Mouse (Mus musculus) embryonic facial prominence, embryonic 13.5 days (tissue): ENCODE measurements around the gene St3gal5. TPM values are rescaled to one million over a fixed set of nuclear protein-coding genes. Genes with fewer than 3 reads are reported as not detected.
"Not testable (repeated sequence)": the region's sequence is repeated elsewhere in the genome, so short reads cannot be mapped to it uniquely, and the experiment has no call there.

ENCODE experiments used
- ATAC-seq: fragments of 200-750 bp; cut with Nextera tagmentation; 2 replicates; pipeline ENCODE4 v1.8.0; 2017; ENCODE audit warnings: low read depth; ENCODE audit not compliant: insufficient number of reproducible peaks, insufficient read depth, low FRiP score, low TSS enrichment
- H3K27ac ChIP-seq: fragments of 300-500 bp; sonication (generic); 2 replicates; pipeline ENCODE4 v1.5.1; 2015; ENCODE audit warnings: moderate library complexity, mild to moderate bottlenecking, inconsistent platforms
- H3K27me3 ChIP-seq: fragments of 300-500 bp; sonication (generic); 2 replicates; pipeline ENCODE4 v1.6.1; 2015; ENCODE audit warnings: mild to moderate bottlenecking, inconsistent platforms
- H3K36me3 ChIP-seq: fragments of 300-500 bp; sonication (generic); 2 replicates; pipeline ENCODE4 v1.6.1; 2015; ENCODE audit warnings: mild to moderate bottlenecking, inconsistent platforms
- H3K4me1 ChIP-seq: fragments of 300-500 bp; sonication (generic); 2 replicates; pipeline ENCODE4 v1.6.1; 2015; ENCODE audit warnings: inconsistent platforms
- H3K4me2 ChIP-seq: fragments of 300-500 bp; sonication (generic); 2 replicates; pipeline ENCODE4 v1.6.1; 2015; ENCODE audit warnings: moderate library complexity, mild to moderate bottlenecking, inconsistent platforms
- H3K4me3 ChIP-seq: fragments of 300-500 bp; sonication (generic); 2 replicates; pipeline ENCODE4 v1.5.1; 2015; ENCODE audit warnings: mild to moderate bottlenecking, inconsistent platforms
- H3K9ac ChIP-seq: fragments of 300-500 bp; sonication (generic); 2 replicates; pipeline ENCODE4 v1.6.1; 2015; ENCODE audit warnings: mild to moderate bottlenecking, inconsistent platforms
- H3K9me3 ChIP-seq: fragments of 300-500 bp; sonication (generic); 2 replicates; pipeline ENCODE4 v1.6.1; 2016; ENCODE audit warnings: inconsistent platforms
- WGBS: fragments of 180-500 bp; shearing (Covaris S2); methylation state at CpG from one replicate; pipeline ENCODE4 v1.1.7; 2015; ENCODE audit warnings: mixed read lengths; 5-methylcytosine and 5-hydroxymethylcytosine counted together
- polyA plus RNA-seq: library from polyadenylated mRNA; unstranded; fragments of >200 nt; fragmentation: Nextera tagmentation; extraction: Ambion mirVana; gene quantifications from 2 replicates; pipeline ENCODE4 v1.2.1, GENCODE M21; 2015

The St3gal5 gene
- polyA plus RNA-seq = 18.5 and 22.8 TPM in 2 replicates

DNA sequence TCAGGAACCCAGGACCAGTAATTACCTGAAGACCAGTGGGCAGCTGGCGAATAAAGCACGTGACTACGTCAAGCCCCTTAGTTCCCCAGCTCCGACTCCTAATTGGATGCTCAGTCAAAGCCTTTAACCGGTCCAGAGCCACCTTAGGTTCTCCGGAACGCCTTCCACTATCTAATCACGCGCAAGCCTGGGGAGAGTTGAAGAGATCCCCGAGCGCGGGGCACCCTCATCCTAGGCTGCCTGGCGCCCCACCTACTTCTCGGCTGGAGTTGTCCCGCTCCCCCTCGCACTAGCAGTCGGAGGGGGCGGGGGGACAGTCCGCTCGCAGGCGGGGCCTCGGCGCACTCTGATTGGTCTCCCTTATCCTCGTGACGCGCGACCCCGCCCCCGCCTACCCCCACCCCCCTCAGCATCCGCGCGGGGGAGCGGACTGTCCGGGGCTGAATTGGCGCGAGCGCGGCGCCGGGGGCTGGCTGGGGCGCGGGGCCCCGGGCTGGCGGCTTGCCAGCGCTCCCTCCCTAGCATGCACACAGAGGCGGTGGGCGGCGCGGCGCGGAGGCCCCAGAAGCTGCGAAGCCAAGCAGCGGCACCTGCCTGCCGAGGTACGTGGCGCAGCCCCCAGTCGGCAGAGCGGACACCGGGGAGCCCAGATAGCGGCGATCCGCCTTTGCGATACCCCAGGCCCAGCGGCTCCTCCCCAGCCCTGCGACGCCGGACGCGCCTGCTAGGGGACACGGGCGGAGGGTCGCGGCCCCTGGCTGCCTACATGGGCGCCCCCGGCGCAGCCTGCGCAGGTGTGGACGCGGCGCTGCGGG is at the start of gene St3gal5:
TSS of gene St3gal5 (plus strand) at position 412 of the 815 bp plus-strand sequence.
- no peaks in the 10 kb centered on the region for H3K9me3 ChIP-seq
- ATAC-seq = peak; percentile 97
- peak within 1 kb of the TSS; percentile 82 for H3K27ac ChIP-seq
- H3K27me3 ChIP-seq = no peaks in the 10 kb centered on the region
- under 1% methylated on average over 81 of the region's 81 CpGs for whole genome bisulfite sequencing
- peaks cover 39% of the 10 kb centered on the region for H3K4me1 ChIP-seq
- peak within 1 kb of the TSS; percentile 99 for H3K4me2 ChIP-seq
- H3K36me3 ChIP-seq = no peaks in the 10 kb centered on the region
- peak within 1 kb of the TSS; percentile 75 for H3K4me3 ChIP-seq
- H3K9ac ChIP-seq = peak within 1 kb of the TSS; percentile 84

DNA sequence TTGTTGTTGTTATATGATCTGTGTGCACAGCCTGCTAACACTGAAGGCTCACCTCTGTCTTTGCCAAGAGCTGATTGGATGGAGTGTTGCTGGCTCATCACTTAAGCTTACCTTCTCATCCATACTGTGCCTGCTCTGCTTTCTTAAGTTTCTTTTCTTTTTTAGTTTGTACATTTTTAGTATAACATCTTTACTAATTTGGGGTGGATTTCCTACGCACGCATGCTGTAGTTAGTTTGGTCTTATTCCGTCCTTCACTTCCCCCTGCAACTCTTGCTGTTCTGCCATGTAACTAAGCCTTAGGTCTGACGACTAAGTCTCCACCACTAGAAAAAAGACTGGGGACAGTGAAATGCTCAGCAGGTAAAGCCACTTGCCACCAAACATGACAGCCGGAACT is 48.7 kb upstream of the St3gal5 start:
- Histone ChIP-seq H3K4me3 (no peak overlapping the region), H3K36me3 (no peaks in the 10 kb centered on the region), H3K9me3 (no peaks in the 10 kb centered on the region), H3K27ac (no peak overlapping the region), H3K4me1 (peaks cover 7% of the 10 kb centered on the region; the same call in 1 of the 2 replicates), H3K4me2 (no peak overlapping the region), H3K9ac (no peak overlapping the region), H3K27me3 (no peaks in the 10 kb centered on the region)
- no peak for ATAC-seq
- WGBS = 87% methylated on average over 5 of the region's 5 CpGs

DNA sequence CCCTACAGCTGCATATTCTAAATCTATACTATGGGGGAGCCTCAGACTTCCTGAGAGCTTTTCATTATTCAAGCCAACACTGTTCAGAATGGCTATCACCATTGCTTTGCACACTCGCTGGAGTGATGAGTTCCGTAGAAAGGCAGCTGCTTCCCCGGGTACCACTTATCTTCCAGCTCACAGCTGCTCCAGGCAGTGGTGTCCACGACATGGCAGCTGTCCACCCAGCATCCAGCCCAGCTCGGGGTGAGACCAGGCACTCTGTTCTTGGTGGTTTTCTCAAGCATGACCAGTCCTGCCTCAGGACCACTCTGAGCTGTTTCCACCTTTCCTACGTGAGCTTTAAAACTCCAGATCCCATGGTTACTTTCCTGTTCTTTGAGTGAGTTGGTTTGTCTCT is 47.5 kb upstream of the St3gal5 start:
- 79% methylated on average over 6 of the region's 6 CpGs for WGBS
- Histone ChIP-seq H3K27me3 (no peaks in the 10 kb centered on the region), H3K9me3 (no peaks in the 10 kb centered on the region), H3K4me1 (peaks cover 7% of the 10 kb centered on the region; the same call in 1 of the 2 replicates), H3K9ac (no peak overlapping the region), H3K27ac (no peak overlapping the region), H3K36me3 (no peaks in the 10 kb centered on the region), H3K4me3 (no peak overlapping the region), H3K4me2 (no peak overlapping the region)
- no peak for ATAC-seq

GRCm38 (mm10) chr6:72050827-72051226 is 46.6 kb upstream of the St3gal5 start:
- H3K36me3 ChIP-seq = no peaks in the 10 kb centered on the region
- 74% methylated on average over 7 of the region's 7 CpGs for WGBS
- no peak overlapping the region for H3K9ac ChIP-seq
- no peaks in the 10 kb centered on the region for H3K9me3 ChIP-seq
- no peaks in the 10 kb centered on the region for H3K27me3 ChIP-seq
- ATAC-seq = no peak
- H3K27ac ChIP-seq = no peak overlapping the region
- H3K4me1 ChIP-seq = peaks cover 7% of the 10 kb centered on the region; the same call in 1 of the 2 replicates
- no peak overlapping the region for H3K4me2 ChIP-seq
- H3K4me3 ChIP-seq = no peak overlapping the region

DNA sequence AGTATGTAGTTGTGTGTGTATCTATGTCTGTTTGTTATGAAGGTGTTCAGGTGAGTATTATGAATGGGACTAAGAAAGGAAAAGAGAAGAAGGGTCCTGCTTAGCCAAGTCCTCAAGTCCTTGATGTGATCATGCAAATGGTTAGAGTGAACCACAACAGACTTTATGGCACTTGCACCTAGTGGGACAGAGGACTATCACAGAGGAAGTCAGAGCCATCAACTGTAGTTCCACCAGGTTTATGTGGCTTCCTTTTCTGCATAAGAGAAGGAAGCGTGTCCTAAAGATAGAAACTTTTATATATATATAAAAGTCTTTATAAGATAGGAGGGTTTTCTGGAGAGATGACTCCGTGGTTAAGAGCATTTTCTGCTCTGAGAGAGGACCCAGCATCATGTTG is 46.1 kb upstream of the St3gal5 start:
- Histone ChIP-seq H3K27me3 (no peaks in the 10 kb centered on the region), H3K4me3 (no peak overlapping the region), H3K4me2 (no peak overlapping the region), H3K27ac (no peak overlapping the region), H3K4me1 (peaks cover 7% of the 10 kb centered on the region; the same call in 1 of the 2 replicates), H3K9ac (no peak overlapping the region), H3K36me3 (no peaks in the 10 kb centered on the region), H3K9me3 (no peaks in the 10 kb centered on the region)
- ATAC-seq = no peak
- WGBS = 81% methylated on average over 2 of the region's 2 CpGs

- ATAC-seq = no peak
- 26% methylated on average over 6 of the region's 6 CpGs for WGBS
- no peaks in the 10 kb centered on the region for H3K36me3 ChIP-seq
- H3K4me1 ChIP-seq = peaks cover 7% of the 10 kb centered on the region; the same call in 1 of the 2 replicates
- no peaks in the 10 kb centered on the region for H3K9me3 ChIP-seq
- H3K4me2 ChIP-seq = no peak overlapping the region
- no peak overlapping the region for H3K9ac ChIP-seq
- no peaks in the 10 kb centered on the region for H3K27me3 ChIP-seq
- no peak overlapping the region for H3K4me3 ChIP-seq
- H3K27ac ChIP-seq = no peak overlapping the region
Measured at GRCm38 (mm10) chr6:72051757-72052156, 45.6 kb upstream of the St3gal5 start.

DNA sequence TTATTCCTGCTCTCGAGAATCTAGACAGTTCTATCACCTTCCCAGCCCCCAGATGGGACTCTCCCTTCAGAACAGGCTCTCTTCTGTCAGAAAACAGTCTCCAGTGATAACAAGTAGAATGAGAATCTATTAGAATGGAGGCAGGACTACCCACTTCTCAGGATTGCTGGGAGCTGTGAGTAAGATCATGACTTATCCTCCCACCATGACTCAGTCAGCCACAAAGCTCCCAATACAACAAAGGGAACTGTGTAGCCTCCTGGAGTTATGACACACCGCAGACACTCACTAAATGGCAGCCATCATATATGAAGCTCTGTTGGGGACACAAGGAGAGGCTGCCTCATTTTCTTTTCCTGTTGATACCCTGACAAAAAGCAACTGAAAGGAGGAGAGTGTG is 40.8 kb upstream of the St3gal5 start:
- no peaks in the 10 kb centered on the region for H3K9me3 ChIP-seq
- 83% methylated on average over 2 of the region's 2 CpGs for WGBS
- H3K27me3 ChIP-seq = no peaks in the 10 kb centered on the region
- no peak overlapping the region for H3K4me2 ChIP-seq
- H3K4me3 ChIP-seq = no peak overlapping the region
- no peak for ATAC-seq
- H3K36me3 ChIP-seq = no peaks in the 10 kb centered on the region
- no peak overlapping the region for H3K9ac ChIP-seq
- H3K27ac ChIP-seq = no peak overlapping the region
- peaks cover 5% of the 10 kb centered on the region; the same call in 1 of the 2 replicates for H3K4me1 ChIP-seq

GRCm38 (mm10) chr6:72058398-72058889 is 38.9 kb upstream of the St3gal5 start:
- Histone ChIP-seq H3K27me3 (no peaks in the 10 kb centered on the region), H3K36me3 (no peaks in the 10 kb centered on the region), H3K4me3 (no peak overlapping the region), H3K4me1 (no peaks in the 10 kb centered on the region), H3K27ac (no peak overlapping the region), H3K9ac (no peak overlapping the region), H3K4me2 (no peak overlapping the region), H3K9me3 (no peaks in the 10 kb centered on the region)
- 73% methylated on average over 9 of the region's 9 CpGs for WGBS
- no peak for ATAC-seq

GRCm38 (mm10) chr6:72060677-72061076 is 36.7 kb upstream of the St3gal5 start:
- H3K9ac ChIP-seq, H3K9me3 ChIP-seq, H3K36me3 ChIP-seq, H3K4me3 ChIP-seq, H3K27me3 ChIP-seq, H3K4me2 ChIP-seq, ATAC-seq, H3K4me1 ChIP-seq, H3K27ac ChIP-seq: not testable (repeated sequence)
- 80% methylated on average over 10 of the region's 10 CpGs for WGBS

DNA sequence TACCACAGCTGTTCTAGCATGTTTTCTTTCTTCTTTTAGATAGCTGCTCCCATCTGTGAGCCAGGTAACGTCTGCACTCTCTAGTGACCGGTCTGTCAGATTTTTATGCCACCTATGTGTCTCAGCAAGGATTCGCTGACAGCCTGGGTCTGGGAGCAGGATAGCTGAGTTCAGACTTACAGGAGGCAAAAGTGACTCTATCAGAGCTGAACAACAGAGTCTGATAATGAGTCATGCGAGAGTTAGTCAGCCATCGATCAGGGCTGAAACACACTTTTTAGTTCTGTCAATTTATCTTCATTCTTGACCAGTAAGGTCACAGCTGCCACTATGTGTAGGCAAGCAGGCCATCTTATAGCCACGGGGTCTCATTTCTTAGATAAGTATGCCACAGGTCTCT is 33.7 kb upstream of the St3gal5 start:
- no peak overlapping the region for H3K4me2 ChIP-seq
- no peaks in the 10 kb centered on the region for H3K27me3 ChIP-seq
- no peak for ATAC-seq
- H3K27ac ChIP-seq = no peak overlapping the region
- H3K4me1 ChIP-seq = no peaks in the 10 kb centered on the region
- H3K9me3 ChIP-seq = no peaks in the 10 kb centered on the region
- H3K4me3 ChIP-seq = no peak overlapping the region
- 82% methylated on average over 6 of the region's 6 CpGs for WGBS
- no peaks in the 10 kb centered on the region for H3K36me3 ChIP-seq
- no peak overlapping the region for H3K9ac ChIP-seq

GRCm38 (mm10) chr6:72065988-72066387 is 31.4 kb upstream of the St3gal5 start:
- Histone ChIP-seq H3K4me2 (no peak overlapping the region), H3K36me3 (no peaks in the 10 kb centered on the region), H3K27ac (no peak overlapping the region), H3K9ac (no peak overlapping the region), H3K27me3 (no peaks in the 10 kb centered on the region), H3K4me3 (no peak overlapping the region), H3K9me3 (no peaks in the 10 kb centered on the region), H3K4me1 (no peaks in the 10 kb centered on the region)
- 65% methylated on average over 10 of the region's 10 CpGs for WGBS
- ATAC-seq = no peak

DNA sequence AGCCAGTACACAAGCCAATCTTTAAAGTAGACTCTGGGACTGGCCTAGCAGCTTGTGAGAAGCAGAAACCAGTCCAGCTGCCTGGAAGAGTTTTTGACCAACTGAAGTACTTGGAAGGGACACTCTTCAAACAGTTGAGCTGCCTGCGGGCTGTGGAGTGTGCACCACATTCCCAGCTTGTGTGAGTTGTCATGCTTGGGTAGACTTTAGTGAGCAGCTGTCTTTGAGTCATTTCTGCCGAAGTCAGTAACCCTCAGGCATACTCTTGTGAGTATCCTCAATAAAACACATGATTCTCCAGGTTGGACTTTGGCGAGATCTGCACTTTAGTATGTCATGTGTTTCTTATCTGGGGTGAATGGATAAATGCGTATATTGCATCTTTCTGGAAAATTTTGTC is 29.0 kb upstream of the St3gal5 start:
- Histone ChIP-seq H3K4me2 (no peak overlapping the region), H3K36me3 (no peaks in the 10 kb centered on the region), H3K4me1 (no peaks in the 10 kb centered on the region), H3K27ac (no peak overlapping the region), H3K9me3 (no peaks in the 10 kb centered on the region), H3K9ac (no peak overlapping the region), H3K4me3 (no peak overlapping the region), H3K27me3 (no peaks in the 10 kb centered on the region)
- WGBS = 76% methylated on average over 4 of the region's 4 CpGs
- no peak for ATAC-seq
